Mouse (Mus musculus): Measurements from ENCODE around the gene Nuak2. TPM values are rescaled to one million over a fixed set of nuclear protein-coding genes. Genes with fewer than 3 reads are reported as not detected.

Nuak2 gene
- total RNA-seq, 2 experiments from 2014 or later: 2.0 to 2.2 TPM

GRCm38 (mm10) chr1:132380550-132381100 is 64.7 kb downstream of the Nuak2 start:
- no peak for DNase-seq

GRCm38 (mm10) chr1:132381929-132382328 is 66.0 kb downstream of the Nuak2 start:
- DNase-seq: no peak

Other genes with a start within 250 kb of the Nuak2 start
- gene Mfsd4a, start 248.1 kb upstream of the Nuak2 start, total RNA-seq (2021): 1 to 10 TPM; 1.4 to 1.8 TPM
- 1 to 10 TPM; 1.2 to 2.3 TPM for gene Cdk18, start 176.4 kb upstream of the Nuak2 start, total RNA-seq (2021)
- not detected for gene Lemd1, start 124.7 kb upstream of the Nuak2 start, total RNA-seq (2021)
- gene AC124108.1, start 124.7 kb upstream of the Nuak2 start, total RNA-seq (2021): under 1 TPM in 1 of 2 experiments, not detected in 1; 0.05 TPM
- not detected for gene Gm10188, start 86.4 kb upstream of the Nuak2 start, total RNA-seq (2021)
- under 1 TPM; 0.45 to 0.52 TPM for gene Klhdc8a, start 17.5 kb upstream of the Nuak2 start, total RNA-seq (2021)
- 10 to 100 TPM; 24.8 to 30.7 TPM for gene Tmcc2, start 75.2 kb downstream of the Nuak2 start, total RNA-seq (2021)
- gene Dstyk, start 101.4 kb downstream of the Nuak2 start, total RNA-seq (2021): 10 to 100 TPM; 16.1 to 16.8 TPM
- gene Rbbp5, start 161.2 kb downstream of the Nuak2 start, total RNA-seq (2021): 10 to 100 TPM; 19.6 to 20.3 TPM
- 1 to 10 TPM; 1.3 to 1.9 TPM for gene Tmem81, start 190.1 kb downstream of the Nuak2 start, total RNA-seq (2021)
- under 1 TPM; 0.11 to 0.21 TPM for gene Cntn2, start 227.1 kb downstream of the Nuak2 start, total RNA-seq (2021)